ENCODE assay signal across 19 mouse cellular contexts in genomic region chr17:28300850-28301249, GRCm38 (mm10). TPM values are rescaled to one million over a fixed set of nuclear protein-coding genes. Genes with fewer than 3 reads are reported as not detected.
A peak's percentile ranks its signal among the peaks of the same experiment; 100 is the strongest.
DNase-seq lines count a peak whose midpoint lies in the region; ATAC-seq lines count a peak whose summit lies in the region.
"Had no signal": no experiment of that assay in that cellular context is flagged by ENCODE, and none has a peak within 500 bp of the region (broad histone marks: within the 10 kb centered on the region; RNA-seq: fewer than 3 reads in every experiment).

No protein-coding gene starts in this region.

- peaks cover 23% of the 10 kb centered on the region for H3K36me3 ChIP-seq in hindbrain, embryonic 10.5 days
- no peaks in the 10 kb centered on the region for H3K36me3 ChIP-seq in hindbrain, embryonic 14.5 days (replicated peaks; ENCODE audit: control insufficient read depth, insufficient read depth)
- peaks cover 21% of the 10 kb centered on the region for H3K36me3 ChIP-seq in midbrain, embryonic 10.5 days
- H3K36me3 ChIP-seq in midbrain, embryonic 15.5 days (replicated peaks) = no peaks in the 10 kb centered on the region
- peaks cover 28% of the 10 kb centered on the region for H3K36me3 ChIP-seq in limb, embryonic 10.5 days

- WGBS in hindbrain, embryonic 10.5 days = 69% methylated on average over 3 of the region's 3 CpGs
- 60% methylated on average over 3 of the region's 3 CpGs for WGBS in hindbrain, embryonic 14.5 days
- WGBS in midbrain, embryonic 10.5 days = 72% methylated on average over 3 of the region's 3 CpGs
- WGBS in midbrain, embryonic 15.5 days = 51% methylated on average over 3 of the region's 3 CpGs
- WGBS in limb, embryonic 10.5 days = 73% methylated on average over 3 of the region's 3 CpGs

- DNase-seq in hindbrain, embryonic 10.5 days (ENCODE audit: low spot score) = no peak
- DNase-seq in hindbrain, embryonic 14.5 days (ENCODE audit: low spot score) = no peak
- DNase-seq in midbrain, embryonic 10.5 days (ENCODE audit: low spot score) = no peak
- DNase-seq in MN1 (ENCODE audit: low spot score) = peak; percentile 42
- DNase-seq in limb, embryonic 10.5 days (ENCODE audit: low spot score) = no peak
- DNase-seq in yolk sac, embryonic 10.5 days (ENCODE audit: low spot score) = no peak
- no peak for DNase-seq in layer of hippocampus, adult 9-10 months (ENCODE audit: low spot score)
- DNase-seq: gastrocnemius, adult 2 months; heart, adult 18-20 months; layer of hippocampus, postnatal 36 days; liver, embryonic 13.5 days; right cerebral cortex, adult 18-20 months; thymus, postnatal 25 days had no signal

- no peak overlapping the region for H3K4me2 ChIP-seq in hindbrain, embryonic 14.5 days (replicated peaks)
- H3K4me2 ChIP-seq in midbrain, embryonic 15.5 days = no peak overlapping the region
- H3K4me2 ChIP-seq: embryonic facial prominence, embryonic 12.5 days; heart, embryonic 15.5 days; kidney, embryonic 15.5 days; liver, embryonic 13.5 days had no signal

- H3K27me3 ChIP-seq in hindbrain, embryonic 10.5 days (ENCODE audit: insufficient read depth, poor library complexity, severe bottlenecking) = no peaks in the 10 kb centered on the region
- no peaks in the 10 kb centered on the region for H3K27me3 ChIP-seq in hindbrain, embryonic 14.5 days (ENCODE audit: control insufficient read depth, insufficient read depth, low read length)
- no peaks in the 10 kb centered on the region for H3K27me3 ChIP-seq in midbrain, embryonic 10.5 days (ENCODE audit: low read depth, poor library complexity, severe bottlenecking)
- H3K27me3 ChIP-seq in midbrain, embryonic 15.5 days (replicated peaks) = no peaks in the 10 kb centered on the region
- no peaks in the 10 kb centered on the region for H3K27me3 ChIP-seq in limb, embryonic 10.5 days (ENCODE audit: low read depth, poor library complexity, severe bottlenecking)
- H3K27me3 ChIP-seq: embryonic facial prominence, embryonic 12.5 days; heart, embryonic 15.5 days; kidney, embryonic 15.5 days; liver, embryonic 13.5 days had no signal

- H3K4me3 ChIP-seq in hindbrain, embryonic 10.5 days = 0 out of 2 replicates have a peak overlapping the region, but pooled peaks have one; percentile 11
- no peak overlapping the region for H3K4me3 ChIP-seq in hindbrain, embryonic 14.5 days (replicated peaks; ENCODE audit: low read length)
- no peak overlapping the region for H3K4me3 ChIP-seq in midbrain, embryonic 10.5 days
- no peak overlapping the region for H3K4me3 ChIP-seq in midbrain, embryonic 15.5 days
- no peak overlapping the region for H3K4me3 ChIP-seq in limb, embryonic 10.5 days
- H3K4me3 ChIP-seq: embryonic facial prominence, embryonic 12.5 days; gastrocnemius, adult 2 months; heart, embryonic 15.5 days; kidney, embryonic 15.5 days; liver, embryonic 13.5 days had no signal

- no peaks in the 10 kb centered on the region for H3K9me3 ChIP-seq in hindbrain, embryonic 10.5 days
- H3K9me3 ChIP-seq in hindbrain, embryonic 14.5 days (ENCODE audit: control insufficient read depth, low read length) = no peaks in the 10 kb centered on the region
- H3K9me3 ChIP-seq in midbrain, embryonic 10.5 days (replicated peaks) = no peaks in the 10 kb centered on the region
- H3K9me3 ChIP-seq in midbrain, embryonic 15.5 days = no peaks in the 10 kb centered on the region
- H3K9me3 ChIP-seq in limb, embryonic 10.5 days (replicated peaks) = no peaks in the 10 kb centered on the region
- H3K9me3 ChIP-seq: embryonic facial prominence, embryonic 12.5 days; heart, embryonic 15.5 days; kidney, embryonic 15.5 days had no signal

- peak overlapping the region; percentile 87 for H3K27ac ChIP-seq in hindbrain, embryonic 10.5 days
- H3K27ac ChIP-seq in hindbrain, embryonic 14.5 days = no peak overlapping the region
- peak overlapping the region; percentile 77 for H3K27ac ChIP-seq in midbrain, embryonic 10.5 days (replicated peaks)
- no peak overlapping the region for H3K27ac ChIP-seq in midbrain, embryonic 15.5 days
- peak overlapping the region; percentile 84 for H3K27ac ChIP-seq in limb, embryonic 10.5 days
- H3K27ac ChIP-seq: gastrocnemius, adult 2 months; heart, embryonic 15.5 days; liver, embryonic 13.5 days; macrophage had no signal

- H3K9ac ChIP-seq in hindbrain, embryonic 14.5 days = no peak overlapping the region
- no peak overlapping the region for H3K9ac ChIP-seq in midbrain, embryonic 15.5 days
- H3K9ac ChIP-seq: heart, embryonic 15.5 days; kidney, embryonic 15.5 days; liver, embryonic 13.5 days had no signal

- no peak for ATAC-seq in hindbrain, embryonic 14.5 days (ENCODE audit: low FRiP score)
- ATAC-seq in midbrain, embryonic 15.5 days (replicated peaks) = no peak
- ATAC-seq: intestine, embryonic 16.5 days had no signal

- peaks cover 50% of the 10 kb centered on the region for H3K4me1 ChIP-seq in hindbrain, embryonic 10.5 days (replicated peaks)
- 0 out of 2 replicates have a peak, but pooled peaks cover 5% of the 10 kb centered on the region for H3K4me1 ChIP-seq in hindbrain, embryonic 14.5 days (replicated peaks; ENCODE audit: control insufficient read depth, insufficient read depth, low read length)
- peaks cover 38% of the 10 kb centered on the region for H3K4me1 ChIP-seq in midbrain, embryonic 10.5 days
- no peaks in the 10 kb centered on the region for H3K4me1 ChIP-seq in midbrain, embryonic 15.5 days
- H3K4me1 ChIP-seq in limb, embryonic 10.5 days = peaks cover 33% of the 10 kb centered on the region

RNA-seq across cellular contexts. Expression of gene Fance, which starts 12.5 kb away (rescaled TPM):
- polyA plus RNA-seq in hindbrain, embryonic 10.5 days (2016; fragmentation: Nextera tagmentation; extraction: Ambion mirVana) = 32.6 and 32.9 TPM in 2 replicates
- 22.0 and 22.6 TPM in 2 replicates for polyA plus RNA-seq in hindbrain, embryonic 14.5 days (2014; fragmentation: Nextera tagmentation; extraction: Ambion mirVana)
- 28.2 and 30.8 TPM in 2 replicates for polyA plus RNA-seq in midbrain, embryonic 10.5 days (2016; fragmentation: Nextera tagmentation; extraction: Ambion mirVana)
- polyA plus RNA-seq in midbrain, embryonic 15.5 days (2015; fragmentation: Nextera tagmentation; extraction: Ambion mirVana) = 27.8 and 28.5 TPM in 2 replicates
- 32.9 and 35.5 TPM in 2 replicates for polyA plus RNA-seq in limb, embryonic 10.5 days (2016; fragmentation: Nextera tagmentation; extraction: Ambion mirVana)

RNA-seq across cellular contexts. Expression of gene Rpl10a, which starts 27.4 kb away (rescaled TPM):
- polyA plus RNA-seq in hindbrain, embryonic 10.5 days (2016; fragmentation: Nextera tagmentation; extraction: Ambion mirVana) = 439 and 483 TPM in 2 replicates
- polyA plus RNA-seq in hindbrain, embryonic 14.5 days (2014; fragmentation: Nextera tagmentation; extraction: Ambion mirVana) = 370 and 441 TPM in 2 replicates
- 426 and 489 TPM in 2 replicates for polyA plus RNA-seq in midbrain, embryonic 10.5 days (2016; fragmentation: Nextera tagmentation; extraction: Ambion mirVana)
- polyA plus RNA-seq in midbrain, embryonic 15.5 days (2015; fragmentation: Nextera tagmentation; extraction: Ambion mirVana) = 307 and 313 TPM in 2 replicates
- polyA plus RNA-seq in limb, embryonic 10.5 days (2016; fragmentation: Nextera tagmentation; extraction: Ambion mirVana) = 502 and 576 TPM in 2 replicates

RNA-seq across cellular contexts. Expression of gene Tead3, which starts 49.8 kb away (rescaled TPM):
- 5.5 and 6.1 TPM in 2 replicates for polyA plus RNA-seq in hindbrain, embryonic 10.5 days (2016; fragmentation: Nextera tagmentation; extraction: Ambion mirVana)
- polyA plus RNA-seq in hindbrain, embryonic 14.5 days (2014; fragmentation: Nextera tagmentation; extraction: Ambion mirVana) = 1.3 and 1.4 TPM in 2 replicates
- 5.0 and 5.2 TPM in 2 replicates for polyA plus RNA-seq in midbrain, embryonic 10.5 days (2016; fragmentation: Nextera tagmentation; extraction: Ambion mirVana)
- polyA plus RNA-seq in midbrain, embryonic 15.5 days (2015; fragmentation: Nextera tagmentation; extraction: Ambion mirVana) = 1.4 and 2.1 TPM in 2 replicates
- polyA plus RNA-seq in limb, embryonic 10.5 days (2016; fragmentation: Nextera tagmentation; extraction: Ambion mirVana) = 5.2 and 9.8 TPM in 2 replicates
- polyA plus RNA-seq: macrophage had no signal

Comparison
In these comparisons a context has a peak if more than half of its experiments do, and no peak if none do; other contexts are left out.
1. H3K27ac ChIP-seq: peak in hindbrain, embryonic 10.5 days (single experiment), midbrain, embryonic 10.5 days (single experiment) and limb, embryonic 10.5 days (single experiment); none in hindbrain, embryonic 14.5 days (single experiment) and midbrain, embryonic 15.5 days (single experiment).